Mouse (Mus musculus): ENCODE results near the gene Tcl1b3. TPM values are rescaled to one million over a fixed set of nuclear protein-coding genes. Genes with fewer than 3 reads are reported as not detected.
"Not testable (repeated sequence)": the region's sequence is repeated elsewhere in the genome, so short reads cannot be mapped to it uniquely, and the experiment has no call there.

The Tcl1b3 gene
- not detected for total RNA-seq (2021)

GRCm38 (mm10) chr12:105190743-105191142, at the start of gene Tcl1b3:
Tcl1b3 (plus strand) TSS chr12:105191043.
- DNase-seq (ENCODE audit: low spot score in 2 of 2); intact Hi-C loops (cut with DNase I): not testable (repeated sequence)

- intact Hi-C loops (cut with DNase I) = no loop called here
- no peak for DNase-seq (ENCODE audit: low spot score in 2 of 2)
Measured at GRCm38 (mm10) chr12:105143096-105143495, 47.7 kb upstream of the Tcl1b3 start.

GRCm38 (mm10) chr12:105144928-105145327, 45.9 kb upstream of the Tcl1b3 start:
- intact Hi-C loops (cut with DNase I); DNase-seq (ENCODE audit: low spot score in 2 of 2): not testable (repeated sequence)

GRCm38 (mm10) chr12:105145714-105146113, 45.1 kb upstream of the Tcl1b3 start, which contains the start of gene Tcl1b2:
Tcl1b2 (plus strand) TSS chr12:105146014.
- DNase-seq (ENCODE audit: low spot score in 2 of 2) = no peak
- intact Hi-C loops (cut with DNase I) = no loop called here

- peak; percentile 2 to 32 for DNase-seq (ENCODE audit: low spot score in 2 of 2)
- intact Hi-C loops (cut with DNase I) = not testable (repeated sequence)
Measured at GRCm38 (mm10) chr12:105155286-105155685, 35.6 kb upstream of the Tcl1b3 start.

GRCm38 (mm10) chr12:105158842-105159241, 32.0 kb upstream of the Tcl1b3 start:
- intact Hi-C loops (cut with DNase I) = no loop called here
- DNase-seq (ENCODE audit: low spot score in 2 of 2) = no peak

- DNase-seq (ENCODE audit: low spot score in 2 of 2) = no peak
- intact Hi-C loops (cut with DNase I) = no loop called here
Measured at GRCm38 (mm10) chr12:105159390-105159789, 31.5 kb upstream of the Tcl1b3 start, which contains the start of gene Tcl1b1. Tcl1b1 (plus strand) TSS chr12:105159690.

- intact Hi-C loops (cut with DNase I) = no loop called here
- no peak for DNase-seq (ENCODE audit: low spot score in 2 of 2)
Measured at GRCm38 (mm10) chr12:105166734-105167133, 24.1 kb upstream of the Tcl1b3 start.

- intact Hi-C loops (cut with DNase I) = no loop called here
- DNase-seq (ENCODE audit: low spot score in 2 of 2) = no peak
Measured at GRCm38 (mm10) chr12:105173366-105173765, 17.5 kb upstream of the Tcl1b3 start.

- intact Hi-C loops (cut with DNase I) = not testable (repeated sequence)
Measured at GRCm38 (mm10) chr12:105174318-105174717, 16.5 kb upstream of the Tcl1b3 start.

GRCm38 (mm10) chr12:105176044-105176443, 14.8 kb upstream of the Tcl1b3 start, which contains the start of gene Tcl1b5:
Tcl1b5 (plus strand) TSS chr12:105176344.
- intact Hi-C loops (cut with DNase I); DNase-seq (ENCODE audit: low spot score in 2 of 2): not testable (repeated sequence)

More at GRCm38 (mm10) chr12:105174318-105174717, 16.5 kb upstream of the Tcl1b3 start:
- peak; percentile 30 to 47 for DNase-seq (ENCODE audit: low spot score in 2 of 2)

GRCm38 (mm10) chr12:105181040-105181644, 9.7 kb upstream of the Tcl1b3 start:
- intact Hi-C loops (cut with DNase I); DNase-seq (ENCODE audit: low spot score in 2 of 2): not testable (repeated sequence)

GRCm38 (mm10) chr12:105188980-105189379, 1.9 kb upstream of the Tcl1b3 start:
- intact Hi-C loops (cut with DNase I) = not testable (repeated sequence)
- DNase-seq (ENCODE audit: low spot score in 2 of 2) = peak in 1 of 2 experiments; percentile 6

- DNase-seq (ENCODE audit: low spot score in 2 of 2); intact Hi-C loops (cut with DNase I): not testable (repeated sequence)
Measured at GRCm38 (mm10) chr12:105199684-105200497, 9.0 kb downstream of the Tcl1b3 start.

GRCm38 (mm10) chr12:105201657-105202056, 10.8 kb downstream of the Tcl1b3 start, which contains the start of gene Tcl1b4:
Tcl1b4 (plus strand) TSS chr12:105201957.
- intact Hi-C loops (cut with DNase I); DNase-seq (ENCODE audit: low spot score in 2 of 2): not testable (repeated sequence)

GRCm38 (mm10) chr12:105207071-105207470, 16.2 kb downstream of the Tcl1b3 start:
- DNase-seq (ENCODE audit: low spot score in 2 of 2) = no peak
- intact Hi-C loops (cut with DNase I) = no loop called here

GRCm38 (mm10) chr12:105208441-105208840, 17.6 kb downstream of the Tcl1b3 start:
- DNase-seq (ENCODE audit: low spot score in 2 of 2) = no peak
- intact Hi-C loops (cut with DNase I) = no loop called here

- intact Hi-C loops (cut with DNase I) = no loop called here
- DNase-seq (ENCODE audit: low spot score in 2 of 2) = no peak
Measured at GRCm38 (mm10) chr12:105209231-105209630, 18.4 kb downstream of the Tcl1b3 start.

GRCm38 (mm10) chr12:105217101-105217760, 26.4 kb downstream of the Tcl1b3 start:
- intact Hi-C loops (cut with DNase I) = no loop called here
- DNase-seq (ENCODE audit: low spot score in 2 of 2) = no peak
